Mouse (Mus musculus) kidney, embryonic 14.5 days (tissue): ENCODE measurements around the gene Iqcn. TPM values are rescaled to one million over a fixed set of nuclear protein-coding genes. Genes with fewer than 3 reads are reported as not detected.

ENCODE experiments used
- ATAC-seq: fragments of 200-750 bp; cut with Nextera tagmentation; 2 replicates; pipeline ENCODE4 v1.8.0; 2017; ENCODE audit warnings: moderate number of reproducible peaks, mild to moderate bottlenecking, moderate TSS enrichment, moderate library complexity; ENCODE audit not compliant: low FRiP score, low TSS enrichment
- H3K27ac ChIP-seq: fragments of 300-500 bp; sonication (generic); 2 replicates; pipeline ENCODE4 v1.5.1; 2014; ENCODE audit warnings: low read depth, mild to moderate bottlenecking, low read length, moderate library complexity, mixed read lengths
- H3K27me3 ChIP-seq: fragments of 300-500 bp; sonication (generic); 2 replicates; pipeline ENCODE4 v1.6.1; 2014; ENCODE audit warnings: mild to moderate bottlenecking, low read length; ENCODE audit not compliant: control insufficient read depth, insufficient read depth
- H3K36me3 ChIP-seq: fragments of 300-500 bp; sonication (generic); 2 replicates; pipeline ENCODE4 v1.6.1; 2014; ENCODE audit warnings: low read length, mixed read lengths; ENCODE audit not compliant: control insufficient read depth, insufficient read depth
- H3K4me1 ChIP-seq: fragments of 300-500 bp; sonication (generic); 2 replicates; pipeline ENCODE4 v1.6.1; 2014; ENCODE audit warnings: low read length, mixed read lengths; ENCODE audit not compliant: control insufficient read depth, insufficient read depth
- H3K4me2 ChIP-seq: fragments of 300-500 bp; sonication (generic); replicated peaks from 2 replicates; pipeline ENCODE4 v1.6.1; 2014; ENCODE audit warnings: low read depth, mild to moderate bottlenecking, low read length
- H3K4me3 ChIP-seq: fragments of 300-500 bp; sonication (generic); 2 replicates; pipeline ENCODE4 v1.5.1; 2014; ENCODE audit warnings: mild to moderate bottlenecking, low read length
- H3K9ac ChIP-seq: fragments of 300-500 bp; sonication (generic); 2 replicates; pipeline ENCODE4 v1.6.1; 2014; ENCODE audit warnings: low read depth, mild to moderate bottlenecking, low read length, moderate library complexity
- H3K9me3 ChIP-seq: fragments of 300-500 bp; sonication (generic); 2 replicates; pipeline ENCODE4 v1.6.1; 2016; ENCODE audit warnings: low read length; ENCODE audit not compliant: control insufficient read depth
- WGBS: fragments of 180-500 bp; shearing (Covaris S2); extraction: QIAGEN DNeasy Blood & Tissue Kit; methylation state at CpG from one replicate; pipeline ENCODE4 v1.1.7; 2014; 5-methylcytosine and 5-hydroxymethylcytosine counted together
- polyA plus RNA-seq: library from polyadenylated mRNA; unstranded; fragments of >200 nt; fragmentation: Nextera tagmentation; extraction: Ambion mirVana; gene quantifications from 2 replicates; pipeline ENCODE4 v1.2.1, GENCODE M21; 2014

Iqcn gene
- polyA plus RNA-seq, 1 experiment from 2014 or later = 0.12 TPM

DNA sequence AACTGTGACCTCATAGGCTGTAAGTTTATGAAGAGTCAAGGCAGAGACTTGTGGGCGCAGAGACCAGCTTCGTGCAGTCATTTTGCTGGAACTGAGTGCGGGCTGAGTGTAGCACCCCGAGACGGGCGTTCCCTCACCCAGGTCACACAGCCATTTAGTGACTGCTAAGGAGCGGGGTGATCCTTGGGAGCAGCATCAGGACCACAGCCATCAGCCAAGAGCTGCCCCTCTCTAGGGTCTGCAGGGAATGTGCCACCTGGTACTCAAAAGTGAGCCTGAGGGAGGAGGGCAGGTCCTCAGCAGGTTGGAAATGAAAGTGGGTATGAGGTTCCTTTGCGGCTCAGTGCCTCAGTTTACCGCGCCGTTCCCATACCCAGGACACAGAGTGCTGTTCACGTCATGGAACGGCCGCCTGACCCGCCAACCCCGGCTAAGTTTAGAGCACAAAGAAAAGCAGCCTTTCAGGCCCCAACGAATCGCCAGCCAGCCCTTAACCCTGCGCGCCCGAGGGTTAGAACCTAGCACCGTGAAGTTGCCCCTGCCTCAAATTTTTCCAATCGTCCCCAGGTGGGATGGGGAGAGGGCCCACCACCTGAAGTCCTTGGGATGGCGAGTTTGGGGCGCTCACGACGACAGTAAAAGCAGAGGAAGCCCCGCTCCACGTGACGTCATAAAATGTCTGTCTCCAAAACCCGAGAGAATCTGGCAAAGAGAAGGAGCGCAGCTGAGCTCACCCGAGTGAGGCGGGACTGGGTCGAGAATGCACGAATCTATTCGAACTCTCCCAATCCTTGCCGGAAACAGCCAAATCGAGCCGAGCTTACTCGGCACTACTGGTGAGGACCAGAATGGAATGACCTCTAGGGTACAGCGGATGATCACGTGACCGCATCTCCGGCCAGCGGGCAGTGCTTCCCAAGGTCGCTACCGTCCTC is 40.7 kb downstream of the Iqcn start:
- Histone ChIP-seq H3K27ac (no peak overlapping the region), H3K27me3 (peaks cover 58% of the 10 kb centered on the region), H3K36me3 (no peaks in the 10 kb centered on the region), H3K4me3 (peak overlapping the region; percentile 31), H3K9ac (peak overlapping the region; percentile 40; the same call in 1 of the 2 replicates), H3K9me3 (no peaks in the 10 kb centered on the region), H3K4me2 (peak overlapping the region; percentile 50), H3K4me1 (peaks cover 22% of the 10 kb centered on the region)
- ATAC-seq = 0 out of 2 replicates have a peak, but pooled peaks have one; percentile 26
- WGBS = 5% methylated on average over 48 of the region's 48 CpGs

DNA sequence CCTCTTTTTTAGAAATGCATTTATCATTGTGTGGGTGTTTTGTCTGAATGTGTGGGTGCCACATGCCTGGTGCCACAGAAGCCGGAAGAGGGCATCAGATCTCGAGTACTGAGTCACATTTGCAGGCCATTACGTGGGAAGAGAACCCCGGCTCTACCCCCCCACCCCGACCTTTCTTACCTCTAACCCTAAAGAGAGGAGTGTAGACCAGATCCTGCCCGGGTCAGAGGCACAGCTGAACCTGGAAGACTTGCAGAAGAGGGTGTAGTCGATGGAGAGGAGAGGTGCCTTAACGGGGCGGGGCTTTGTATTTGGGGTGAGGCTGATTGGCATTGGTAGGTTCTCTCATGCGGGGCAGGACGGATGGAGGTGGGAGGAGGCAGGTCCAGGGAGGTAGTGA is 41.5 kb downstream of the Iqcn start:
- H3K36me3 ChIP-seq = no peaks in the 10 kb centered on the region
- H3K4me2 ChIP-seq = no peak overlapping the region; the same call in 1 of the 2 replicates
- H3K27me3 ChIP-seq = peaks cover 58% of the 10 kb centered on the region
- H3K9me3 ChIP-seq = no peaks in the 10 kb centered on the region
- peaks cover 22% of the 10 kb centered on the region for H3K4me1 ChIP-seq
- H3K9ac ChIP-seq = no peak overlapping the region
- no peak for ATAC-seq
- WGBS = 58% methylated on average over 11 of the region's 11 CpGs
- H3K4me3 ChIP-seq = no peak overlapping the region
- no peak overlapping the region for H3K27ac ChIP-seq

DNA sequence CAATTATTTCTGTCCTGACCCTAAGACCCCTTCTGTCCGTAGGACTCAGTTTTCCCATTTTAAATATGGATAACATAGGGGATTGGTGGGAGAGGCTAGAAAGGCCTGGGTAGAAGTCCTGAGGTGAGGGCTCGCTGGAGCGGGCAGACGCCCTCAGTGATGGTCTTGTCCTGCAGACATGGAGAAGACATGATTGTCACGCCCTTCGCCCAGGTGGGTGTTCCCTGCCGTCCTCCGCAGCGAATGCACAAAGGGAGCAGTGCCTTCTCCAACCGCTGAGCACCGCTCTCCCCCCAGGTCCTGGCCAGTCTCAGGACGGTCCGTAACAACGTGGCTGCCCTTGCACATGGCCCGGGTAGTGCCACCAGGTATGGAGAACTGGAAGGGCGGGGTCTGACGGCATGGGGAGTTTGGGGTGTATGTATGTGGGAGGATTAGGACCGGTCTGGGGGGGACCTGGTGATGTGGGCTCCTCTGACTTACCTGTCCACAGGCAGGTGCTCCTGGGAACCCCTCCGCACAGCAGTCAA is 42.5 kb downstream of the Iqcn start:
- H3K27ac ChIP-seq = no peak overlapping the region
- no peaks in the 10 kb centered on the region for H3K36me3 ChIP-seq
- ATAC-seq = no peak
- peaks cover 49% of the 10 kb centered on the region for H3K27me3 ChIP-seq
- 54% methylated on average over 19 of the region's 19 CpGs for WGBS
- no peak overlapping the region for H3K4me2 ChIP-seq
- no peak overlapping the region for H3K9ac ChIP-seq
- peaks cover 22% of the 10 kb centered on the region for H3K4me1 ChIP-seq
- no peak overlapping the region for H3K4me3 ChIP-seq
- no peaks in the 10 kb centered on the region for H3K9me3 ChIP-seq

DNA sequence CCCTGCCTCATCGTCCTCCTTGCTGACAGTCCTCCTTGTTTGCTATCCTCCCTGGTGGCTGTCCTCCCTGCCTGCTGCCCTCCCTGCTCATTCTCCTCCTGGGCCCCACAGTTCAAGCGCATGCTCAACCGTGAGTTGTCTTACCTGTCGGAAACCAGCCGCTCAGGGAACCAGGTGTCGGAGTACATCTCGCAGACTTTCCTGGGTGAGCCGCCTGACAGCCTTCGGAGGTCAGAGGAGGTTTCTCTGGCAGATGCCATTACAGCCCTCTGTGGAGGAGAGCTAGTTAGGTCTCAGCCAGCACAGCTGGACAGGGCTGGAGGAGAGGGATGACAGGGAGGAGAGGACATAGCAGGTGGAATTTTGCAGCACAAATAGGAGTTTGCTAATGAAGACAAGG is 43.4 kb downstream of the Iqcn start:
- no peak overlapping the region for H3K4me2 ChIP-seq
- no peak overlapping the region for H3K9ac ChIP-seq
- no peak for ATAC-seq
- peaks cover 42% of the 10 kb centered on the region for H3K27me3 ChIP-seq
- no peaks in the 10 kb centered on the region for H3K9me3 ChIP-seq
- no peak overlapping the region for H3K27ac ChIP-seq
- H3K36me3 ChIP-seq = no peaks in the 10 kb centered on the region
- peaks cover 22% of the 10 kb centered on the region for H3K4me1 ChIP-seq
- 55% methylated on average over 9 of the region's 9 CpGs for WGBS
- H3K4me3 ChIP-seq = no peak overlapping the region

DNA sequence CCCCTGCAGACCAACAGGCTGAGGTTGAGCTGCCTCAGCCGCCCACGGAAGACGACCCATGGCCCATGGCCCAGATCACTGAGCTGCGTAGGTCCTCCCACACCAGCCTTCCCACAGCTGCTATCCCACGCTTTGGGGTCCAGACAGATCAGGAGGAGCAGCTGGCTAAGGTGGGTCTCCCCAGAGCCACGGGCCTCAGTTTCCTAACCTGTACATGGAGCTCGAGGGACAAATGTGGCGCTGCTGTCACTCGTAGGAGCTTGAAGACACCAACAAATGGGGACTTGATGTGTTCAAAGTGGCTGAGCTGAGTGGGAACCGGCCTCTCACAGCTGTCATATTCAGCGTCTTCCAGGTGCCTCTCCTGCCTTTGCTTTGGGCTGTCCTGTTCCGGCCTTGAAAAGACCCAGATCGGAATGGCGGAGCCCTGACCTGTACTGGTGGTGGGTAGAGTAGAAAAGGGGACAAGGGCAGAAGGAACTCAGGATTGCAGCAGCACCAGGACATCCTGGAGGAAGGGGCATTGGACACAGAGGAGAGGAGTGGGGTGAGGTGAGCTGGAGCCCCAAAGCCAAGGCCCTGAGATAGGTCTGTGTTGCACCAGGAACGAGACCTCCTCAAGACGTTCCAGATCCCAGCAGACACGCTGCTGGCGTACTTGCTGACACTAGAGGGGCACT is 44.1 kb downstream of the Iqcn start:
- H3K9me3 ChIP-seq = no peaks in the 10 kb centered on the region
- no peak for ATAC-seq
- WGBS = 71% methylated on average over 18 of the region's 18 CpGs

DNA sequence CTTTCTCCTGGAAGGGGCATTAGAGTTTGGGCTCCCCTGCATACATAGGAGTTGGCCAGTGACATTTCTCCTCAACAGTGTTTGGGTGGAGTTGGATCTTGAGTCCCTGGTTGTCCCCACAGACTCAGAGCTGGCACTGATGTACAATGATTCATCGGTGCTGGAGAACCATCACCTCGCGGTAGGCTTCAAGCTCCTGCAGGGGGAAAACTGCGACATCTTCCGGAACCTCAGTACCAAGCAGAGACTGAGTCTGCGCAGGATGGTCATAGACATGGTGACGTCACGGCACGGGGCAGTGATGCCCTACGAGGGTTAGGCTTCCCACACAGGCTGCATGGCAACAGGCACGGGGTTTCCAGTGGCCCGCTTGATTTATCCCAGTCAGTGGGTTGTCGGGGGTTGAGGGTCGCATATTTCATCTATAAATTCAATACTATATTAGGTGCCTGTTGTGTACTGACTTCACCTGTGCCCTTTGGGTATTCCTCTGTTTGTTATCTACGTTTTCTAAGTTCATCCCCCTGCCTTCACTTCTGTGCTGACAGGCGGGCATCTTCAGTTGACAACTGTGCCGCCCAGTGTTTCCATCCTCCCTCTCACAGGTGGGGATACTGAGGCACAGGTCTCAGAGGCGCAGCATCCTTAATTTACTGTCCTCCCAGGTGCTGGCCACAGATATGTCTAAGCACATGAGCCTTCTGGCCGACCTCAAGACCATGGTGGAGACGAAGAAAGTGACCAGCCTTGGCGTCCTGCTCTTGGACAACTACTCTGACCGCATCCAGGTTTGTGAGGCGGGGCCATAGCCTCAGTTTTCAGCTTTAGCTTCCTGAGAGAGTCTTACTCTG is 45.2 kb downstream of the Iqcn start:
- Histone ChIP-seq H3K4me3 (no peak overlapping the region), H3K36me3 (no peaks in the 10 kb centered on the region), H3K9me3 (no peaks in the 10 kb centered on the region), H3K27me3 (peaks cover 28% of the 10 kb centered on the region), H3K9ac (no peak overlapping the region), H3K4me2 (no peak overlapping the region), H3K27ac (no peak overlapping the region), H3K4me1 (peaks cover 25% of the 10 kb centered on the region)
- WGBS = 88% methylated on average over 23 of the region's 23 CpGs
- ATAC-seq = no peak

More for the DNA sequence above, 44.1 kb downstream of the Iqcn start:
- no peaks in the 10 kb centered on the region for H3K36me3 ChIP-seq
- no peak overlapping the region for H3K9ac ChIP-seq
- H3K27me3 ChIP-seq = peaks cover 39% of the 10 kb centered on the region
- no peak overlapping the region for H3K4me3 ChIP-seq
- no peak overlapping the region for H3K27ac ChIP-seq
- H3K4me1 ChIP-seq = peaks cover 24% of the 10 kb centered on the region
- no peak overlapping the region for H3K4me2 ChIP-seq

DNA sequence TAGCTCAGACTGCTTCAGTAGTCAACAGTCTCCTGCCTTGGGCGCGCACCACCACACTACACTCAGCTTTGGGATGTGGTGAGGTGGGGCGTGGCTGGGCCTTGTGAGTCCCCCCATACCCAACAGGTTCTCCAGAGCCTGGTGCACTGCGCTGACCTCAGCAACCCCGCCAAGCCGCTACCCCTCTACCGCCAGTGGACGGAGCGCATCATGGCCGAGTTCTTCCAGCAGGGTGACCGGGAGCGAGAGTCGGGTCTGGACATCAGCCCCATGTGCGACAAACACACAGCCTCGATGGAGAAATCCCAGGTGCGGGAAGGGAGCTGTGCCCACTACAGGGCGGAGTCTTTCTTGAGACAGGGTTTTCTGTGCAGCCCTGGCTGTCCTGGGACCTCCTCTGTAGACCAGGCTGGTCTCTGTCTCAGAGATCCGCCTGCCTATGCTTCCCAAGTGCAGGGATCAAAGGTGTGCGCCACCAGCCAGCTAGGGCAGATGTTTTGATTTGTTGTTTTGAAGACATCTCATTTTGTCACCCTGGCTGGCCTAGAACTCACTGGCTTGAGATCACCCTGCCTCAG is 45.9 kb downstream of the Iqcn start:
- H3K9me3 ChIP-seq = no peaks in the 10 kb centered on the region
- 84% methylated on average over 19 of the region's 19 CpGs for WGBS
- no peak overlapping the region for H3K9ac ChIP-seq
- H3K27me3 ChIP-seq = peaks cover 21% of the 10 kb centered on the region
- H3K4me1 ChIP-seq = peaks cover 22% of the 10 kb centered on the region
- no peak for ATAC-seq
- no peak overlapping the region for H3K4me2 ChIP-seq
- no peak overlapping the region for H3K4me3 ChIP-seq
- no peaks in the 10 kb centered on the region for H3K36me3 ChIP-seq
- no peak overlapping the region for H3K27ac ChIP-seq

DNA sequence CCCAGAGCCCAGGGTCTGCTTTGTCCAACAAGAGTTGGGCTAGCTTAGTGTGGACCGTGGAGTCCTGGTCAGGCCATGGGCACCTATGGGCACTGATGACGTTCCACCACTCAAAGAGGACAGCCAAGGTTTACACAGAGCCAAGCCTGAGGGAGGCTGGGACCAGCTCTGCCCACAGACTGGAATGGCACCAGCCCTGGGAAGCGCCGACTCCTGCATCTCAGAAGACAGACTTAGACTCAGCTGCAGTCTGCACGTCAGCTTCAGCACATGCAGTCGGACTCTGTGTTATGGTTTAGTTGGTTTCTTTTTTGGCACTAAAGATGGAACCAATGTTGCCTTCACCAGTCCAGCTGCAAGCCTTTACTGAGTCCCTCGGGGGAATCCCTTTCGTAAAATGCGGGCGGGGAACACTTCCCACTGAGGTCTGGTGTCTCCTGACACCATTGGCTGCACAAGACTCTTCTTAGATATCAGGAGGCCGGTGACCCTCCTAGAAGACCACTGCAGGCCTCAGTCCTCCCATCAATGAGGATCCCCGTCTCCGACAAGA is 46.9 kb downstream of the Iqcn start:
- Histone ChIP-seq H3K9ac (no peak overlapping the region), H3K27me3 (peaks cover 14% of the 10 kb centered on the region)
- WGBS = 83% methylated on average over 13 of the region's 13 CpGs

More for the DNA sequence above, 46.9 kb downstream of the Iqcn start:
- Histone ChIP-seq H3K36me3 (no peaks in the 10 kb centered on the region), H3K9me3 (no peaks in the 10 kb centered on the region), H3K4me2 (no peak overlapping the region), H3K4me3 (no peak overlapping the region), H3K27ac (no peak overlapping the region), H3K4me1 (peaks cover 17% of the 10 kb centered on the region)
- no peak for ATAC-seq
